Mouse (Mus musculus): ENCODE data around the gene Lancl2.

- TF ChIP-seq CTCF (IDR thresholded peaks at IDR 0.05; ENCODE audit: borderline replicate concordance, insufficient read depth, low read depth, low read length) (no peak), POLR2A (IDR thresholded peaks at IDR 0.05; ENCODE audit: borderline replicate concordance, insufficient read depth, low read length) (no peak)
Measured at GRCm38 (mm10) chr6:57693116-57693515, 9.2 kb upstream of the Lancl2 start.

Measured in cerebellum, adult 2 months (tissue).